Mouse (Mus musculus): ENCODE measurements around the gene Olfr66. TPM values are rescaled to one million over a fixed set of nuclear protein-coding genes. Genes with fewer than 3 reads are reported as not detected.

Gene Olfr66
- polyA plus RNA-seq, 1 experiment from 2014 or later: not detected

DNA sequence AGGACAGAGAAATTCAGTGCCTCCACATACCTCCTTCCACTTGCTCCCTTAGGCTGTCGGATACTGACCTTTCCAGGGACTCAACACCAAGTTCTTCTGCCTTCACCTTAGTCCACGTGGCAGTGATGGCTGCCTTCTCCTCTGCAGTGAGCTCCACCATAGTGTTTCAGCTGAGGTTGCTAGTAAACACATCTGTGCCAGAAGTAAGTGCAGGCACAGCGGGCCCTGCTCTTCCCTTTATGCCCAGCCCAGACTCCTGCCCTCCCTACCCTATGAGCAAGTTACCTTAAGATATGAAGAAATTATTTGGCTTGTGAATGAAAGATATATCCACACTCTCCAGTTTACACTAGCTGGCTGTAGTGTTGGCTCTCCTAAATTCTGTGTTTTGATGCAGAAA lies 45.8 kb downstream of the Olfr66 start, which contains the start of gene Hbb-bh2:
Hbb-bh2 (minus strand) TSS at position 253 of the 400 bp plus-strand sequence.
- Histone ChIP-seq H3K27ac (ENCODE audit: low read length) (no peak within 1 kb of the TSS), H3K9me3 (ENCODE audit: low read length) (no peaks in the 10 kb centered on the region), H3K36me3 (ENCODE audit: insufficient read depth, low read length) (no peaks in the 10 kb centered on the region), H3K27me3 (ENCODE audit: insufficient read depth, low read length) (no peaks in the 10 kb centered on the region), H3K9ac (replicated peaks; ENCODE audit: low read length) (no peak within 1 kb of the TSS), H3K4me1 (ENCODE audit: insufficient read depth, low read length) (no peaks in the 10 kb centered on the region), H3K4me2 (replicated peaks; ENCODE audit: low read depth, low read length) (no peak within 1 kb of the TSS), H3K4me3 (ENCODE audit: low read length) (no peak within 1 kb of the TSS)
- ATAC-seq (ENCODE audit: low FRiP score, low TSS enrichment): no peak
- 72% methylated on average over 3 of the region's 3 CpGs for WGBS

Other genes starting within 250 kb of the Olfr66 start
- gene Olfr622, start 243.6 kb downstream of the Olfr66 start, polyA plus RNA-seq (2015; fragmentation: Nextera tagmentation; extraction: Ambion mirVana): not detected in 2 replicates
- gene Olfr623, start 222.6 kb downstream of the Olfr66 start, polyA plus RNA-seq (2015; fragmentation: Nextera tagmentation; extraction: Ambion mirVana): not detected in 2 replicates
- gene Olfr624, start 215.1 kb downstream of the Olfr66 start, polyA plus RNA-seq (2015; fragmentation: Nextera tagmentation; extraction: Ambion mirVana): 0.02 and 0.04 TPM in 2 replicates
- not detected in 2 replicates for gene Olfr625-ps1, start 203.5 kb downstream of the Olfr66 start, polyA plus RNA-seq (2015; fragmentation: Nextera tagmentation; extraction: Ambion mirVana)
- not detected in 2 replicates for gene Olfr243, start 171.6 kb downstream of the Olfr66 start, polyA plus RNA-seq (2015; fragmentation: Nextera tagmentation; extraction: Ambion mirVana)
- not detected in 2 replicates for gene Olfr628, start 155.9 kb downstream of the Olfr66 start, polyA plus RNA-seq (2015; fragmentation: Nextera tagmentation; extraction: Ambion mirVana)
- gene Olfr629, start 141.3 kb downstream of the Olfr66 start, polyA plus RNA-seq (2015; fragmentation: Nextera tagmentation; extraction: Ambion mirVana): not detected in 2 replicates
- gene Olfr630, start 128.9 kb downstream of the Olfr66 start, polyA plus RNA-seq (2015; fragmentation: Nextera tagmentation; extraction: Ambion mirVana): not detected in 2 replicates
- gene Olfr69, start 114.7 kb downstream of the Olfr66 start, polyA plus RNA-seq (2015; fragmentation: Nextera tagmentation; extraction: Ambion mirVana): not detected in 2 replicates
- gene Olfr68, start 106.6 kb downstream of the Olfr66 start, polyA plus RNA-seq (2015; fragmentation: Nextera tagmentation; extraction: Ambion mirVana): not detected in 2 replicates
- gene Olfr67, start 94.4 kb downstream of the Olfr66 start, polyA plus RNA-seq (2015; fragmentation: Nextera tagmentation; extraction: Ambion mirVana): not detected in 2 replicates
- 2,178 and 2,179 TPM in 2 replicates for gene Hbb-bt, start 72.3 kb downstream of the Olfr66 start, polyA plus RNA-seq (2015; fragmentation: Nextera tagmentation; extraction: Ambion mirVana)
- gene Hbb-bs, start 58.2 kb downstream of the Olfr66 start, polyA plus RNA-seq (2015; fragmentation: Nextera tagmentation; extraction: Ambion mirVana): 7,235 and 7,674 TPM in 2 replicates
- gene Hbb-bh2, start 45.7 kb downstream of the Olfr66 start, polyA plus RNA-seq (2015; fragmentation: Nextera tagmentation; extraction: Ambion mirVana): not detected in 2 replicates
- 0.92 and 1.9 TPM in 2 replicates for gene Hbb-bh1, start 43.1 kb downstream of the Olfr66 start, polyA plus RNA-seq (2015; fragmentation: Nextera tagmentation; extraction: Ambion mirVana)
- 50.5 and 57.1 TPM in 2 replicates for gene Hbb-y, start 33.0 kb downstream of the Olfr66 start, polyA plus RNA-seq (2015; fragmentation: Nextera tagmentation; extraction: Ambion mirVana)
- not detected in 2 replicates for gene Olfr64, start 8.2 kb upstream of the Olfr66 start, polyA plus RNA-seq (2015; fragmentation: Nextera tagmentation; extraction: Ambion mirVana)
- gene Olfr65, start 17.2 kb upstream of the Olfr66 start, polyA plus RNA-seq (2015; fragmentation: Nextera tagmentation; extraction: Ambion mirVana): not detected in 2 replicates
- gene Olfr631, start 42.6 kb upstream of the Olfr66 start, polyA plus RNA-seq (2015; fragmentation: Nextera tagmentation; extraction: Ambion mirVana): not detected in 2 replicates
- not detected in 2 replicates for gene Olfr632, start 48.1 kb upstream of the Olfr66 start, polyA plus RNA-seq (2015; fragmentation: Nextera tagmentation; extraction: Ambion mirVana)
- gene Olfr633, start 58.2 kb upstream of the Olfr66 start, polyA plus RNA-seq (2015; fragmentation: Nextera tagmentation; extraction: Ambion mirVana): not detected in 2 replicates
- gene Olfr635, start 84.9 kb upstream of the Olfr66 start, polyA plus RNA-seq (2015; fragmentation: Nextera tagmentation; extraction: Ambion mirVana): 0.01 TPM in 2 replicates
- gene Olfr638, start 112.5 kb upstream of the Olfr66 start, polyA plus RNA-seq (2015; fragmentation: Nextera tagmentation; extraction: Ambion mirVana): not detected in 2 replicates
- gene Olfr639, start 131.1 kb upstream of the Olfr66 start, polyA plus RNA-seq (2015; fragmentation: Nextera tagmentation; extraction: Ambion mirVana): not detected in 2 replicates
- not detected in 2 replicates for gene Olfr640, start 139.3 kb upstream of the Olfr66 start, polyA plus RNA-seq (2015; fragmentation: Nextera tagmentation; extraction: Ambion mirVana)
- gene Olfr641, start 149.2 kb upstream of the Olfr66 start, polyA plus RNA-seq (2015; fragmentation: Nextera tagmentation; extraction: Ambion mirVana): not detected in 2 replicates
- not detected in 2 replicates for gene Olfr642, start 166.4 kb upstream of the Olfr66 start, polyA plus RNA-seq (2015; fragmentation: Nextera tagmentation; extraction: Ambion mirVana)
- gene 4930516K23Rik, start 175.2 kb upstream of the Olfr66 start, polyA plus RNA-seq (2015; fragmentation: Nextera tagmentation; extraction: Ambion mirVana): not detected in 2 replicates
- gene Olfr644, start 185.6 kb upstream of the Olfr66 start, polyA plus RNA-seq (2015; fragmentation: Nextera tagmentation; extraction: Ambion mirVana): not detected in 2 replicates
- not detected in 2 replicates for gene Olfr645, start 199.2 kb upstream of the Olfr66 start, polyA plus RNA-seq (2015; fragmentation: Nextera tagmentation; extraction: Ambion mirVana)
- gene Olfr646, start 218.6 kb upstream of the Olfr66 start, polyA plus RNA-seq (2015; fragmentation: Nextera tagmentation; extraction: Ambion mirVana): not detected in 2 replicates
- not detected in 2 replicates for gene Ubqln5, start 243.6 kb upstream of the Olfr66 start, polyA plus RNA-seq (2015; fragmentation: Nextera tagmentation; extraction: Ambion mirVana)